Mouse (Mus musculus) intestine, embryonic 15.5 days (tissue): Measurements from ENCODE around the gene Ddx25. TPM values are rescaled to one million over a fixed set of nuclear protein-coding genes. Genes with fewer than 3 reads are reported as not detected.

Experiments used
- ATAC-seq: fragments of 200-750 bp; cut with Nextera tagmentation; 2 replicates; pipeline ENCODE4 v1.8.0; 2017; ENCODE audit warnings: moderate TSS enrichment, moderate library complexity
- H3K27ac ChIP-seq: fragments of 300-500 bp; sonication (generic); 2 replicates; pipeline ENCODE4 v1.5.1; 2015; ENCODE audit warnings: mild to moderate bottlenecking, inconsistent platforms
- H3K27me3 ChIP-seq: fragments of 300-500 bp; sonication (generic); replicated peaks from 2 replicates; pipeline ENCODE4 v1.6.1; 2015; ENCODE audit warnings: inconsistent platforms
- H3K36me3 ChIP-seq: fragments of 300-500 bp; sonication (generic); 2 replicates; pipeline ENCODE4 v1.6.1; 2015; ENCODE audit warnings: inconsistent platforms
- H3K4me1 ChIP-seq: fragments of 300-500 bp; sonication (generic); replicated peaks from 2 replicates; pipeline ENCODE4 v1.6.1; 2015; ENCODE audit warnings: inconsistent platforms
- H3K4me2 ChIP-seq: fragments of 300-500 bp; sonication (generic); replicated peaks from 2 replicates; pipeline ENCODE4 v1.6.1; 2015; ENCODE audit warnings: mild to moderate bottlenecking, inconsistent platforms
- H3K4me3 ChIP-seq: fragments of 300-500 bp; sonication (generic); replicated peaks from 2 replicates; pipeline ENCODE4 v1.5.1; 2015; ENCODE audit warnings: inconsistent platforms
- H3K9ac ChIP-seq: fragments of 300-500 bp; sonication (generic); 2 replicates; pipeline ENCODE4 v1.6.1; 2015; ENCODE audit warnings: inconsistent platforms
- H3K9me3 ChIP-seq: fragments of 300-500 bp; sonication (generic); 2 replicates; pipeline ENCODE4 v1.6.1; 2016; ENCODE audit warnings: inconsistent platforms
- WGBS: fragments of 180-500 bp; shearing (Covaris S2); methylation state at CpG from one replicate; pipeline ENCODE4 v1.1.7; 2015; 5-methylcytosine and 5-hydroxymethylcytosine counted together
- polyA plus RNA-seq: library from polyadenylated mRNA; unstranded; fragments of >200 nt; fragmentation: Nextera tagmentation; extraction: Ambion mirVana; gene quantifications from 2 replicates; pipeline ENCODE4 v1.2.1, GENCODE M21; 2015

The Ddx25 gene
- polyA plus RNA-seq, 1 experiment from 2014 or later: 1.7 TPM

- no peak for ATAC-seq
- WGBS: 84% methylated on average over 5 of the region's 5 CpGs
- H3K27me3 ChIP-seq: no peaks in the 10 kb centered on the region
- H3K9me3 ChIP-seq: no peaks in the 10 kb centered on the region
- no peak overlapping the region for H3K4me3 ChIP-seq
- H3K36me3 ChIP-seq: no peaks in the 10 kb centered on the region
- no peak overlapping the region for H3K9ac ChIP-seq
- no peak overlapping the region for H3K27ac ChIP-seq
- peaks cover 4% of the 10 kb centered on the region for H3K4me1 ChIP-seq
- H3K4me2 ChIP-seq: no peak overlapping the region
Observed at GRCm38 (mm10) chr9:35516182-35516581, 42.1 kb downstream of the Ddx25 start.

- Histone ChIP-seq H3K27me3 (no peaks in the 10 kb centered on the region), H3K9me3 (no peaks in the 10 kb centered on the region), H3K27ac (no peak overlapping the region), H3K9ac (no peak overlapping the region), H3K36me3 (no peaks in the 10 kb centered on the region), H3K4me2 (no peak overlapping the region), H3K4me1 (no peaks in the 10 kb centered on the region), H3K4me3 (no peak overlapping the region)
- no peak for ATAC-seq
- 79% methylated on average over 4 of the region's 4 CpGs for WGBS
Observed at GRCm38 (mm10) chr9:35513900-35514299, 44.4 kb downstream of the Ddx25 start.

GRCm38 (mm10) chr9:35508234-35508633 is 50.1 kb downstream of the Ddx25 start:
- WGBS: 49% methylated on average over 8 of the region's 8 CpGs
- no peak for ATAC-seq
- Histone ChIP-seq H3K9me3 (no peaks in the 10 kb centered on the region), H3K4me3 (no peak overlapping the region), H3K36me3 (no peaks in the 10 kb centered on the region), H3K4me1 (no peaks in the 10 kb centered on the region), H3K9ac (no peak overlapping the region), H3K4me2 (no peak overlapping the region), H3K27me3 (no peaks in the 10 kb centered on the region), H3K27ac (no peak overlapping the region)

GRCm38 (mm10) chr9:35502361-35503000 is 55.8 kb downstream of the Ddx25 start:
- Histone ChIP-seq H3K4me2 (no peak overlapping the region), H3K4me1 (no peaks in the 10 kb centered on the region), H3K9ac (no peak overlapping the region), H3K4me3 (no peak overlapping the region), H3K27me3 (no peaks in the 10 kb centered on the region), H3K9me3 (no peaks in the 10 kb centered on the region), H3K27ac (no peak overlapping the region), H3K36me3 (0 out of 2 replicates have a peak, but pooled peaks cover 3% of the 10 kb centered on the region)
- WGBS: 92% methylated on average over 10 of the region's 10 CpGs
- no peak for ATAC-seq

GRCm38 (mm10) chr9:35499946-35500345 is 58.4 kb downstream of the Ddx25 start:
- H3K4me1 ChIP-seq: no peaks in the 10 kb centered on the region
- no peak overlapping the region for H3K27ac ChIP-seq
- H3K4me2 ChIP-seq: no peak overlapping the region
- no peak for ATAC-seq
- H3K9ac ChIP-seq: no peak overlapping the region
- no peaks in the 10 kb centered on the region for H3K27me3 ChIP-seq
- 78% methylated on average over 6 of the region's 6 CpGs for WGBS
- 0 out of 2 replicates have a peak, but pooled peaks cover 3% of the 10 kb centered on the region for H3K36me3 ChIP-seq
- H3K9me3 ChIP-seq: no peaks in the 10 kb centered on the region
- H3K4me3 ChIP-seq: no peak overlapping the region

- Histone ChIP-seq H3K9me3 (no peaks in the 10 kb centered on the region), H3K27ac (no peak overlapping the region), H3K4me1 (no peaks in the 10 kb centered on the region), H3K9ac (no peak overlapping the region), H3K36me3 (no peaks in the 10 kb centered on the region), H3K4me3 (no peak overlapping the region), H3K27me3 (no peaks in the 10 kb centered on the region), H3K4me2 (no peak overlapping the region)
- WGBS: 73% methylated on average over 3 of the region's 3 CpGs
- ATAC-seq: no peak
Observed at GRCm38 (mm10) chr9:35495471-35495870, 62.9 kb downstream of the Ddx25 start.

GRCm38 (mm10) chr9:35494937-35495336 is 63.4 kb downstream of the Ddx25 start:
- no peaks in the 10 kb centered on the region for H3K4me1 ChIP-seq
- H3K27me3 ChIP-seq: no peaks in the 10 kb centered on the region
- no peak overlapping the region for H3K9ac ChIP-seq
- H3K9me3 ChIP-seq: no peaks in the 10 kb centered on the region
- H3K4me2 ChIP-seq: no peak overlapping the region
- no peak overlapping the region for H3K4me3 ChIP-seq
- 60% methylated on average over 4 of the region's 4 CpGs for WGBS
- no peak overlapping the region for H3K27ac ChIP-seq
- ATAC-seq: no peak
- H3K36me3 ChIP-seq: no peaks in the 10 kb centered on the region

- Histone ChIP-seq H3K27me3 (no peaks in the 10 kb centered on the region), H3K4me2 (no peak overlapping the region), H3K27ac (no peak overlapping the region), H3K4me1 (no peaks in the 10 kb centered on the region), H3K36me3 (peaks cover 8% of the 10 kb centered on the region; the same call in 1 of the 2 replicates), H3K4me3 (no peak overlapping the region), H3K9me3 (no peaks in the 10 kb centered on the region), H3K9ac (no peak overlapping the region)
- 52% methylated on average over 4 of the region's 4 CpGs for WGBS
- ATAC-seq: peak; percentile 40; the same call in 1 of the 2 replicates
Observed at GRCm38 (mm10) chr9:35493733-35494092, 64.6 kb downstream of the Ddx25 start.

GRCm38 (mm10) chr9:35493033-35493732 is 65.1 kb downstream of the Ddx25 start:
- Histone ChIP-seq H3K9me3 (no peaks in the 10 kb centered on the region), H3K36me3 (peaks cover 8% of the 10 kb centered on the region; the same call in 1 of the 2 replicates), H3K4me2 (no peak overlapping the region), H3K9ac (no peak overlapping the region), H3K4me3 (no peak overlapping the region), H3K4me1 (no peaks in the 10 kb centered on the region), H3K27ac (no peak overlapping the region), H3K27me3 (no peaks in the 10 kb centered on the region)
- ATAC-seq: peak; percentile 94
- WGBS: 57% methylated on average over 7 of the region's 7 CpGs

- Histone ChIP-seq H3K4me1 (no peaks in the 10 kb centered on the region), H3K9ac (no peak overlapping the region), H3K27ac (no peak overlapping the region), H3K4me2 (no peak overlapping the region), H3K4me3 (no peak overlapping the region), H3K36me3 (peaks cover 8% of the 10 kb centered on the region), H3K9me3 (no peaks in the 10 kb centered on the region), H3K27me3 (no peaks in the 10 kb centered on the region)
- no peak for ATAC-seq
- WGBS: 82% methylated on average over 11 of the region's 11 CpGs
Observed at GRCm38 (mm10) chr9:35491109-35491866, 67.0 kb downstream of the Ddx25 start.

GRCm38 (mm10) chr9:35488496-35488895 is 69.8 kb downstream of the Ddx25 start:
- no peak for ATAC-seq
- Histone ChIP-seq H3K4me1 (no peaks in the 10 kb centered on the region), H3K9ac (no peak overlapping the region), H3K9me3 (no peaks in the 10 kb centered on the region), H3K27me3 (no peaks in the 10 kb centered on the region), H3K27ac (no peak overlapping the region), H3K4me2 (no peak overlapping the region), H3K4me3 (no peak overlapping the region), H3K36me3 (peaks cover 12% of the 10 kb centered on the region)
- WGBS: 77% methylated on average over 4 of the region's 4 CpGs
